Mouse (Mus musculus) skeletal muscle tissue, postnatal 0 days (tissue): ENCODE results near the gene Bdnf. TPM values are rescaled to one million over a fixed set of nuclear protein-coding genes. Genes with fewer than 3 reads are reported as not detected.

Source experiments
- polyA plus RNA-seq: library from polyadenylated mRNA; unstranded; fragments of >200 nt; fragmentation: Nextera tagmentation; extraction: Ambion mirVana; gene quantifications from 2 replicates; pipeline ENCODE4 v1.2.1, GENCODE M21; 2015

The Bdnf gene
- 1.1 and 1.6 TPM in 2 replicates for polyA plus RNA-seq

DNA sequence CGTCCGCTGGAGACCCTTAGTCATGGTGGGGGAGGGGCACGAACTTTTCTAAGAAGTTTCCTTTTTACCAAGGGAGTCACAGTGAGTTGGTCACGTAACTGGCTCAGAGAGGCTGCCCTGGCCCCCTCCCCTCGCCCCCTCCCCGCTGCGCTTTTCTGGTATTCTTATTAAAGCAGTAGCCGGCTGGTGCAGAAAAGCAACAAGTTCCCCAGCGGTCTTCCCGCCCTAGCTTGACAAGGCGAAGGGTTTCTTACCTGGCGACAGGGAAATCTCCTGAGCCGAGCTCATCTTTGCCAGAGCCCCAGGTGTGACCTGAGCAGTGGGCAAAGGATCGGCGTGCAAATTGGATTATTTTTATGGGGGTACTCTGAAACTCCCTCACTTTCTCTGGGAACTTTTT lies at the start of gene Bdnf:
Bdnf (plus strand) TSS at position 169 of the 400 bp plus-strand sequence.

Other genes starting within 250 kb of the Bdnf start
- gene Lin7c, start 216.2 kb downstream of the Bdnf start, polyA plus RNA-seq = 26.5 and 30.2 TPM in 2 replicates
- 7.6 and 9.4 TPM in 2 replicates for gene Lgr4, start 242.9 kb downstream of the Bdnf start, polyA plus RNA-seq